Mouse (Mus musculus) CD4-positive, CD25-positive, alpha-beta regulatory T cell, adult 2 months (primary cell): ENCODE results near the gene Fam126b.
"Not testable (repeated sequence)": the region's sequence is repeated elsewhere in the genome, so short reads cannot be mapped to it uniquely, and the experiment has no call there.

Experiments
- DNase-seq: peaks from one replicate; pipeline ENCODE4 v3.0.0-alpha.2; 2012; ENCODE audit warnings: low read depth, low spot score

The Fam126b gene

GRCm38 (mm10) chr1:58586171-58586997, at the start of gene Fam126b, which contains the start of gene Ndufb3:
Fam126b (minus strand) TSS chr1:58586323.
Ndufb3 (plus strand) TSS chr1:58586384.
- DNase-seq: peak; percentile 93

- DNase-seq: not testable (repeated sequence)
Measured at GRCm38 (mm10) chr1:58628847-58629246, 42.7 kb upstream of the Fam126b start.

GRCm38 (mm10) chr1:58621996-58622748, 36.0 kb upstream of the Fam126b start:
- no peak for DNase-seq

GRCm38 (mm10) chr1:58621251-58621650, 35.1 kb upstream of the Fam126b start:
- DNase-seq: no peak

- DNase-seq: peak; percentile 9
Measured at GRCm38 (mm10) chr1:58618766-58619165, 32.6 kb upstream of the Fam126b start.

- DNase-seq: no peak
Measured at GRCm38 (mm10) chr1:58617978-58618668, 32.0 kb upstream of the Fam126b start.

GRCm38 (mm10) chr1:58617076-58617475, 31.0 kb upstream of the Fam126b start:
- DNase-seq: no peak

GRCm38 (mm10) chr1:58616176-58616575, 30.1 kb upstream of the Fam126b start:
- no peak for DNase-seq

GRCm38 (mm10) chr1:58615146-58615545, 29.0 kb upstream of the Fam126b start:
- no peak for DNase-seq

GRCm38 (mm10) chr1:58614424-58614823, 28.3 kb upstream of the Fam126b start:
- no peak for DNase-seq

GRCm38 (mm10) chr1:58613786-58614185, 27.7 kb upstream of the Fam126b start:
- DNase-seq: peak; percentile 14

- no peak for DNase-seq
Measured at GRCm38 (mm10) chr1:58610611-58611010, 24.5 kb upstream of the Fam126b start.

GRCm38 (mm10) chr1:58610166-58610565, 24.0 kb upstream of the Fam126b start:
- DNase-seq: no peak

- not testable (repeated sequence) for DNase-seq
Measured at GRCm38 (mm10) chr1:58609591-58609990, 23.5 kb upstream of the Fam126b start.

GRCm38 (mm10) chr1:58603738-58604137, 17.6 kb upstream of the Fam126b start:
- no peak for DNase-seq

- no peak for DNase-seq
Measured at GRCm38 (mm10) chr1:58602681-58603080, 16.6 kb upstream of the Fam126b start.

GRCm38 (mm10) chr1:58587491-58587890, 1.4 kb upstream of the Fam126b start:
- no peak for DNase-seq

GRCm38 (mm10) chr1:58585373-58586170, 551 bp downstream of the Fam126b start:
- no peak for DNase-seq

GRCm38 (mm10) chr1:58584271-58584670, 1.9 kb downstream of the Fam126b start:
- DNase-seq: peak; percentile 27

GRCm38 (mm10) chr1:58582611-58583010, 3.5 kb downstream of the Fam126b start:
- DNase-seq: no peak

- DNase-seq: peak; percentile 58
Measured at GRCm38 (mm10) chr1:58579179-58579578, 6.9 kb downstream of the Fam126b start.
